Mouse (Mus musculus) cerebellum, adult 9-11 months (tissue): Measurements from ENCODE around the gene Trappc2l.
"Not testable (repeated sequence)": the region's sequence is repeated elsewhere in the genome, so short reads cannot be mapped to it uniquely, and the experiment has no call there.

Experiments used
- DNase-seq: peaks from one replicate; pipeline ENCODE4 v3.0.0; 2022

The Trappc2l gene

DNA sequence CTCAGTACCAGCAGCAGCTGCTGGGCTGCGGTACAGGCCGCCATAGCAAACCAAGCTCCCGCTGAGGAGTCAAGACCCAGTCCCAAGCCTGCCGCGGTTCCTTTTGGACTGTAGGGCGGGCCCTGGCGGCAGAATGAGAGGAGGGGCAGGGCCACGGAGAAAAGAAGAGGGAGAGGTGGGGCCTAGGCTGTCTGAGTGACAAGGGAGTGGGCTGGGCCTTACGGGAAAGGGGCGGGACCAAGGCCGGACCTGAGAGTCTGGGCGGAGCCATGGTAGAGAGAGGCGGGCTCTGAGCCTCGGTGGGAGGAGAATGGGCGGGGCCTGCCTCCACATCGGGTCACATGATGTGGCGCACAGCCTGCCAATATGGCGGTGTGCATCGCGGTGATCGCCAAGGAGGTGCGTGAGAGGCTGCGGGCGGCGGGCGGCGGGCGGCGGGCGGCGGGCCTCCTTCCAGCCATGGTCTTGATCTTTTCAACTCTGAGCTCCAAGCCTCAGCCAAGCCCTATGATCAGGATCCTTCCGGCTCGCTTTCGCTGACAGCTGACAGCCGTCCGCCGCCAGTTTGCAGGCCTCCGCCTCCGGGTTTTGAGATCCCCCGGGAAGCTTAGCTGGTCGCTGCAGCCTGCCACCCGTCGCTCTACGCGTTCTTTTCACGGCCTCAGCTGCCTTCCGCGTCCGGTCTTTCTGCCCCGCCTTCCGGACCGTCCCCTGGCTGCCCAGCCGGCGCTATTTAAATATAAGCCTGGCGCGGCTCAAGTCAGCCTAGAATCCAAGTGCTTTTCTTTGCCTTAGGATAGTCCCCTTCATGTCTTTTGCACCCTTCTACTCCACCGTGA lies at the start of gene Trappc2l, which contains the start of gene Galns:
Gene Trappc2l, plus strand, starts transcription at position 346 of the 839 bp plus-strand sequence.
Gene Galns, minus strand, starts transcription at position 169 of the 839 bp plus-strand sequence.
- peak; percentile 96 for DNase-seq

DNA sequence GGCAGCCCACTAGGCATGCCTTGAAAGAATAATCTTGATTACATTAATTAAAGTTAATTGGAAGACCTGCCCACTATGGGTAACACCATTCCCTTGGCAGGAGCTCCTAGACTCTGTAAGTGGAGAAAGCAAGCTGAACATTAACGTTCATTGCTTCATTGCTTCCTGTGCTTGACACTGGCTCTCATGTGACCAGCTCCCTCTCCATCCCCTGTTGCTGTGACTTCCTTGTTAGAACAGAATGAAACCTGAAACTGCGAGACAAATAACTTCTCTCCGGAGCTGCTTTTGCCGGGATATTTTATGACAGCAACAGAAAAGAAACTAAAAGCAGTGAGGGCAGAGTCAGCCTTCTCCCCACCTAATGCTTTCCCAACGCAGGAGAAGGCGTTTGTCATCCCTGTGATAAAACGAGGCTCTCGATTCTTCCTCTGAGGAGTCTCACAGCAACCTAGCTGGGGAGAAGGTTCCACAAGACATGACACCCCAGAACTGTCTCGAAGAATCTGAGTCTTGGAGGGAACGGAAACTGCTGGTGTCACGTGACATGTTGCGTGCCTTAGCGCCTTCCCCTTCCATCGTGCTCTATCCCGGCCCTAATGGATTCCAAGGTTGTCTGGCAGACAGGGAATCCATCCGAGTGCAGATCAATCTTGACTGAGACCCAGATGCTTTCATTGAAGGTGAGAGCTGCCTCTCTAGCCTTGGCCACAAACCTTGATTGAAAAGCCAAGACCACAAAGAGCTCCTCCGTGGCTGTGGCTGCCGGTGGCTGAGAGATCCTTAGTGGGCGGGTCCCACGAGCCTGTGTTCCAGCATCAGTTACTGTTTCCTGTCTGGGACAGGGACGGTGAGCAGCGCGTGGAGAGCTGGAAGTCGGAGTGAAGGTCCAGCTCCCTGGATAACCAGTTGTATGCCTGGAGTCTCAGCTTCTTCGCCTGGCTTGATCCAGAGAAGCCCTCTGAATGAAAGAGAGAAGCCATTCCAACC lies 46.8 kb upstream of the Trappc2l start:
- no peak for DNase-seq

DNA sequence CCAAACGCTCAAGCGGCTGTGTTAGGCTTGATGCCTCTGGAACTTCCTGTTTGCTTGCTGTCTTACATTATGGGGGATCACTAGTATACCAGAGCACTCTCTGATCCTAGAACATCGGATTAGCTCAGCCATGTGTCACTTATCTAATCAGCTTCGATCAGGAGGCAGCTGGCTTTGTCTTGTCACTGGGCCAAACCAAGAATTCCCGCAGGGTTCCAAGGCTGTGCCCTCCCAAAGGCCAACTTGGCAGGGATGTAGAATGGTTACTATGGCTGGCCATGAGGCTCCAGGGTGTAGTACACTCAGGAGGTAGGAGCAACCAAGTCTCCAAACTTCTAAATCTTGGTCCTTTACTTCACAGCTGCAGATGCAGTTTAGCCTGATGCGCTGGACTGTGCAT lies 44.7 kb upstream of the Trappc2l start:
- DNase-seq = peak; percentile 70

DNA sequence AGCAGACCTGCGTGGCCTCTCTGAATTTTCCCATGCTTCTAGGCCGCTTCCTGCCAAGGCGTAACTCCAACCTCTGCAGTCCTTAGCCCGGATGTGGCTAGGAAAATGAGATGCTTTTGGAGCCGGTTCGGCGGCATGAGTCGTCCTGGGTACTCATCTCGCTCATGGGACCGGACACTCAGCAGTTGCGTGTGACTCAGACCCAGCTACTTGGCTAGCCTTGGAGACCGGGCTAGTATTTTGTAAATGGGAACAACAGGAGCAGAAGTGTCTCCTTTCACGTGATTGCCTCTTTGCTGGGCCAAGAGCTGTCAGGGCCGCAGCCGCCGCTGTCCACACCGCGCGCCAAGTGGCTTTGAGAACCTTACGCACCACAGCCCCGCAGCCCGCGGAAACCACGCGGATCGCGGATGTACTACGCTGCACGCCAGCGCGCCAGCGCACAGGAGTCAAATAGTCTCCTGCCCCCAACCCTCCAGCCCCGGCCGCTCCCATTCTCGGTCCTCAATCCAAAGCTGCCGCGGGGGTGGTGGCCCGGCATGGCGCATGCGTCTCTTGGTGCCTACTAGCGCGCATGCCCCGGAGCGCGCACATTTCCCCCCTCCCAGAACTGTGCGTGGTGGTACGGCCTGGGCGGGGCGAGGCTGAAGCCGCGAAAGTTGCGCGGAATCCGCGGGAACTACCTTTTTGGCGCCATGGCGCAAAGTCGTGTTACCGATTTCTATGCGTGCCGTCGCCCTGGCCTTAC lies 43.9 kb upstream of the Trappc2l start, which contains the start of gene Cdt1:
Gene Cdt1, plus strand, starts transcription at position 655 of the 748 bp plus-strand sequence.
- DNase-seq = peak; percentile 96

DNA sequence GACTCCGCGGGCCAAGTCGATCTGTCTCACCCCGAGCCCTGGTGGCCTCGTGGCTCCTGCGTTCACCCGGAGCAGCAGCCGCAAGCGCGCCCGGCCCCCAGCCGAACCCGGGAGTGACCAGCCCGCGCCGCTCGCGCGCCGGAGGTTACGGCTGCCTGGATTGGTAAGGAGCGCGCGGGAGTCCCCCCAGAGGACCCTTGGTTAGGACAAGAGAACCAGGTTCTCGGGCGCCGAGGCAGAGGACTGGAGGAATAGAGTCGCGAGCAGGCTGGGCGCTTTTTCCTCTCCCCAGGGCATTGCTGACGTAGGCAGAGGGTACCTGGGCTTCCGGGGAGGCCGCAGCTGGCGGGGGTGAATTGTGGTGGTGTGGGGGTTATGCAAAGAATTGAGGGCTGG lies 43.3 kb upstream of the Trappc2l start:
- peak; percentile 72 for DNase-seq

DNA sequence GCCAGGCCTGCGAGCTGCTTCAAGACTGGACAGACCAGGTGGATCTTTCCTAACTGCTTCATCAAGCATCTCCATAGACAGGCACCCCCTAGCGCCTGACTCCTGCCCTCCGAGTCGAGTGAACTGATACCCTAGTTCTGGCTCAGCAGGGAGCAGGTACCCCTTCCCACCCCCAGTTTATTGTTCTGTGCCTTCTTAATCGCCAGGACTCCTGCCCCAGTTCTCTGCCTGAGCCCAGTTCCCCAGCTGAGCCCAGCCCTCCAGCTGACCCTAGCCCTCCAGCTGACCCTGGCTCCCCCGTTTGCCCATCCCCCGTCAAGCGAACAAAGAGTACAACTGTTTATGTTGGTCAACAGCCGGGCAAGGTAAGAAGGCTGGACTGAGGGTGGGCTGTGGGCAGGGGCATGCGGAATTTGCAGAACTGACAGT lies 42.5 kb upstream of the Trappc2l start:
- peak; percentile 71 for DNase-seq

DNA sequence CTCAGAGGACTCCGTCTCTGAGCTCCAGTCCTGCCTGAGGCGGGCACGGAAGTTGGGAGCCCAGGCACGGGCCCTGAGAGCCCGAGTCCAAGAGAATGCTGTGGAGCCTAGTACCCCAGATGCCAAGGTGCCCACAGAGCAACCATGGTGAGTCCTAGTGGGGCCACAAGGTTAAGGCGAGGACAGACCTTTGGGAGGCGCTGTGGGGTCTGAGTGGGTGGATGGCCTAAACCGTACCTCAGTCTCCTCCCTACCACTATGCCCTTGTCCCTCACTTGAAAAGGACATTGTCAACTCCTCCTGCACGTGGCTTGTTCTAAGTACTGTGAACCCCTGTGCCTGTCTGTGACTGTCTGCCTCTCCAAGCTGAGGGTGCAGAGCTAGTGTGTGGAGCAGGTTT lies 42.1 kb upstream of the Trappc2l start:
- DNase-seq = no peak

DNA sequence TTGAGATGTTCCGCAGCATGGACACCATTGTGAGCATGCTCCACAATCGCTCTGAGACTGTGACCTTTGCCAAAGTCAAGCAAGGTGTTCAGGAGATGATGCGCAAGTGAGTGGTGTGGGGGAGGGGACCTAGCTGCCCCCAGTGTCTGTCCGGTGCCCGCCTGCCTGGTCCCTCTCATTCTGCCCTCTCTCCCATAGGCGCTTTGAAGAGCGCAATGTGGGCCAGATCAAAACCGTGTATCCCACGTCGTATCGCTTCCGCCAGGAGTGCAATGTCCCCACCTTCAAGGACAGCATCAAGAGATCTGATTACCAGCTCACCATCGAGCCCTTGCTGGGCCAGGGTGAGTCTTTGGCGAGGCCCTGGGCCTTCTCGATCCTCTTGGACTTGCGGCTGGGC lies 41.4 kb upstream of the Trappc2l start:
- peak; percentile 58 for DNase-seq

DNA sequence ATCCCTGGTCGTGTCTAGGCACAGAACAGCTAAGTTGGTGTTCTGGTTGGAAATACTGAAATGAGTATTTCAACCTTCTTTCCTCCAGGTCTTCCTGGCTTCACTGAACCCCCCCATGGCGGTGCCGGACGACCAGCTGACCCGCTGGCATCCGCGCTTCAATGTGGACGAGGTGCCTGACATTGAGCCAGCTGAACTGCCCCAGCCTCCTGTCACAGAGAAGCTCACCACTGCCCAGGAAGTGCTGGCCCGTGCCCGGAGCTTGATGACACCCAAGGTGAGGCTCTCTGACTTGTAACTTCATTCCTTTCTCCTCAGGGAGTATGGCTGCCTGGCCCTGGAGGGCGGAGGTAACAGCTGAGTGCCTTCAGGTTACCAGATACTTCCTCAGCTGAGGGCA lies 40.3 kb upstream of the Trappc2l start:
- DNase-seq = peak; percentile 84

DNA sequence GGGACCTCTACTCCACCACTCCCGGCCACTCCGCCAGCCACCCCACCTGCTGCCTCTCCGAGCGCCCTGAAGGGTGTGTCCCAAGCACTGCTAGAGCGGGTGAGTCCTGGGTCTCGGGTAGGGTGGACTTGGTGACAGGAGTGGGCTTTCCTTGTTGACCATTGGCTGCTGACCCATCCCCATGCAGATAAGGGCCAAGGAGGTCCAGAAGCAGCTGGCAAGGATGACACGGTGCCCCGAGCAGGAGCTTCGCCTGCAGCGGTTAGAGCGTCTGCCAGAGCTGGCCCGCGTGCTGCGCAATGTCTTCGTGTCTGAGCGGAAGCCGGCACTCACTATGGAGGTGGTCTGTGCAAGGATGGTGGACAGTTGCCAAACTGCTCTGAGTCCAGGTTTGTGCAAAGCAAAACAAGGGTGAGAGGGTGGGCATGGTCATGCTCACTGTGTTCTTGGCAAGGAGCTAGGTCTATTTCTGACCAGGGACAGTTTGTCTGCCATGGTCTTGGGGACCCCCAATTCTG lies 39.6 kb upstream of the Trappc2l start:
- DNase-seq = peak; percentile 45

DNA sequence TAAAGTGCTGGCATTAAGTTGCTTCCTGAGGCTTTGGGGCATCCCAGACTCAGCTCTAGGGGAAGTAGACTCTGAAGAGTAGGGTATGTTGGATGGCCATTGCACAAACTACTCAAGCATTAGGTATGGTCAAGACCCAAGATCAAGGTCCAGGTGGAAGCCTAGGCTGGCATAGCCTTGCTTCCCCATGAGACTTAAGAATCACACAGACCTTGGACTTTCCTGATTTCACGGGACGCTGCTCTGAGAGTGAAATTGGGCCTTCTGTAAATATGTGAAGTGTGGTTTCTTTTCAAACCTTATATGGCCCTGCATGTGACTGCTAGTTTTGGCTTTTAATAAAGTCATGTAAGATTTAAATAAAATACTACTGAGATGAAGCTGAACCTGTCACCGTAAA lies 38.7 kb upstream of the Trappc2l start:
- DNase-seq = no peak

DNA sequence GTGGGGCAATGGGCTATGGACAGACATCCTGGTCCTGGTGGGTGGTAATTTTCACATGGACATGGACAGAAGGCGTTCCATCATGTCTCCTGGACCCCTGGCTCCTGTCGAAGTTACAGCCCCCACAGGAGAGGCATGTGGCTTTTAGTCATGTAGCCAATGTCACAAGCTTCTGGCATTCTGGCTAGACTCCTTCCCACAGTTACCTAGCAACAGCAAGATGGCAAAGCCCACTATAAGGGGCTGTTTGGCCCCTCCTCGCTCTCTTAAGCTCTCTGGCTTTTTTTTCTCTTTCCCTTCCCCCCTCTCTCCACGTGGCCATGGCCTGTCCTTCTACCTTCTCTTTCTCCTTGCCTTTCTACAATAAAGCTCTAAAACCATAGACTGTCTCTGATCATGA lies 38.3 kb upstream of the Trappc2l start:
- DNase-seq = not testable (repeated sequence)

DNA sequence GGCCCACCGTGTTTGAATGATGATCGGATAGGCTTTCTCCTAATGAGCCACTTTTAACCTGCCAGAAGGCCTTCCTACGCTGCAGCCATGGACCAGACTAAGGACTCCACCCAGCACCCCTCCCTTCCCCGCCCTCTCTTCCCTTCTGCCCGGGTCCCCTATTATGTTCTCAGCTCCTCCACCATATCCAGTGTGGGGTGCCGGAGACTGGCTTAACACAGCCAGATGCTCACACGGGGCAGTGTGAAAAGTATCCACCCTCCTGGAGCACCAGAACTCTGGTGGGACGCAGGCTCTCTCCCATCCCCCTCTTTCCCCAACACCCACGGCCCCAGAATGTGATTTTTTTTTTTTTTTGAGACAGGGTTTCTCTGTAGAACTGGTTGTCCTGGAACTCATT lies 37.9 kb upstream of the Trappc2l start:
- DNase-seq = no peak

DNA sequence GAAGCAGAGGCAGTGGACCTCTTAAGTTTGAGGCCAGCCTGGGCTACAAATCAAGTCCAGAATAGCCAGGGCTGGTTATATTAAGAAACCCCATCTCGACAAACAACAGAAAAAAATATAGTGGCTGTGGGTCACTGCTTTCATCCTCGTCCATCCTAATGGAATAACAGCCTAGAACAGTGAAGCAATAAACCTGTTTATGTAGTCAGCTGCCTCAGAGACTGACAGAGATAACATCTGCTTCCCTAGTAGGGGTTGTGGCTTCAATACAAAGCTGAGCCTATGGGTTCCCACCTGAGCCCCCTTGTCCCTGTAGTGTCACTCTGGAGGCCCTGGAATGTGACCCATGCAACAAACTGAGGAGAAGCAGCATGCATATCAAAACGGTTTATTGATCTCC lies 37.2 kb upstream of the Trappc2l start:
- no peak for DNase-seq

DNA sequence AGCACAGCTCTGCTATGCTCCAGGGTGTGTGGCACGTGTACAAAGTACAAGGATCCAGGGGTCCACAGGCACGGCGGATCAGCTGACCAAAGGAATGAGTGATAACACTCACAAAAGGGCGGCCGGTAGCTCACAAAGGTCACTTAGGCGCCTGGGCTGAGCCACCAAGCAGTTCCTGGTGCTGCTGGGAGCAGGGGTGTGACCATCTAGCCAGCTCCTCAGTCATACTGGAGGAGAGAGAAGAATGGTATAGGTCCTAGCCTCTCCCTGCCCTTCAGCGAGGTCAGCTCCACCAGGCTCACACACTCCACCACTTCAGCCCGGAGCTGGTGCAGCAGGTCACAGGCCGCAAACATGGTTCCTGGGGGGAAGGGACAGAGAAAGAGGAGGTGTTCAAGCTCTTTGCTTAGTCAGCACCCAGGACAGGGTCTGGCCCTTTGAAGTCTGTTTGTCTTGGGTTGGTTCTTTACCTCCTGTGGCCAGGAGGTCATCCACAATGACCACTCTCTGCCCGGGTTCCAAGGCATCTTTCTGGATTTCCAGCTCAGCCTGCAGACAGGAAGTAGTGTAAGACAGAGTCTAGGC lies 36.7 kb upstream of the Trappc2l start:
- DNase-seq = no peak

DNA sequence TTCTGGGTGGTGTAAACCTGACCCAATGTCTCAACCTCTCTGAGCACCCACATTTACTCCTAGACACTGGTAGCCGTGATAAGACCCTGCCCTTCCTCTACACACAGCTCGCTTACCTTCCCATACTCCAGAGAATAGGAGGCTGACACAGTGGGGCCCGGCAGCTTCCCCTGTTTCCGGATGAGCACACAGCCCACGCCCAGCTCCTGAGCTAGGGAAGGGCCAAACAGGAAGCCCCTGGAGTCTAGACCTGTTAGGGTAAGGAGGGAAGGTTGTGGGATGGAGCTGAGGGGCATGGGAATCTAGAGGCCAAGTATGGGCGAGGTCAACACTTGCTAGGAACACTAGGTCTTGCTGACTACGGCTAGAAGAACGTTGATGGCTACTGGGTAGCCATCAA lies 36.2 kb upstream of the Trappc2l start:
- no peak for DNase-seq

DNA sequence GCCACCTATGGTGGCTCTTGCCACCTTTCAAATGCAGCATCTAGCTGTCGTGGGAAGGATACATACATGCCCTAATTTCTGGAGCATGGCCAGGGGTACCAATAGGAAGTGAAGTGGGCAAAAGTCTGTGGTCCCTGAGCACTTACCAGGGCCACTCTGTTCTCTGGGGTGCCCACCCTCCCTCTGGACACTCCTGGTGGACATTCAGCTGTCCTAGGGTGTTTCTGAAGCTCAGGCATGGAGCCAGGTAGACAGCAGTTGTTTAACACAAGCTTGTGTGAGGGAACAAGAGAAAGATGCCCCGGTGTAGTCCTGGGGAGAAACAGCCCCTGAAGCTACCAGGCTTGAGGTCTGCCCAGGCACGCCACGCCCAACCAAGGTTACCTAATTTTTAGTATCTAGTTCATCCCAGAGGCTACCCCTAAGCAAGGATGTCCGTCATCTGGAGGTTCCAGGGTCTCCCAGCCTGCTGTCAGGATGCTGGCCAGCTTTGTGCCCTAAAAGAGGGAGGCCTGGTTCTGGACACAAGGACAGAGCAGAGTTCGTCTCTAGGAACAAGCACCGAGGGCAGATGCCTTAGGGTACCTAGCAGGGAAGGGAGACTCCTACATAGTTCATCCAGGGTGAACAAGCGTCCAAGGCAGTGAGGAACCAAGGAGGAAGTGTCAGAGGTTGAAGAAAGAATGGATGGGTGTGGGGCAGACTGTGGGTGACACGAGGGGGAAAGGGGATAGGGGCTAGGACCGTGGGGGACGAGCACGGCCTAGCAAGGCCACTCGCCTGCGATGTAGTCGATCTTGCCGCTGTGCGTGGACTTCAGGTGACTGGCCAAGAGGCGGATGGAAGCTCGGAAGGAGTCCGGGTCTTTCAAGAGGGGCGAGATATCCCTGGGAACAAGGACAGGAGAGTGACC lies 35.4 kb upstream of the Trappc2l start:
- peak; percentile 65 for DNase-seq

DNA sequence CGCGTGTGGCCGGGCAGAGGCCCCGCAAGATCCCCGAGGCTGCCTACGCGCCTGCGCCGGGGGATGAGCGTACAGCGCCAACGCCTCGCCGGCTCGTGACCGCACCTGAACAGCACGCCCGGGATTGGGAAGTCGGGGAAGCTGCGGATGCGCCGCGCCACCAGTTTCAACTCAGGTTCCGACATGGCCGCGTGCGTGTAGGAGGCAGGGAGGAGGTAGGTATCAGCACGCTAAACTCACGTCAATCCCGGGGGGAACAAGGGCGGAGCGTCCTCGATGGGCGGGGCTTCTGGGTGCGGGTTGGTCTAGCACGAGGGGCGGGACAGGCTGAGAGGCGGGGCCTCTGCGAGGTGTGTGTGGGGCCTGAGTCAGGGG lies 34.8 kb upstream of the Trappc2l start, which contains the start of gene Aprt:
Gene Aprt, minus strand, starts transcription at position 262 of the 375 bp plus-strand sequence.
- peak; percentile 97 for DNase-seq

DNA sequence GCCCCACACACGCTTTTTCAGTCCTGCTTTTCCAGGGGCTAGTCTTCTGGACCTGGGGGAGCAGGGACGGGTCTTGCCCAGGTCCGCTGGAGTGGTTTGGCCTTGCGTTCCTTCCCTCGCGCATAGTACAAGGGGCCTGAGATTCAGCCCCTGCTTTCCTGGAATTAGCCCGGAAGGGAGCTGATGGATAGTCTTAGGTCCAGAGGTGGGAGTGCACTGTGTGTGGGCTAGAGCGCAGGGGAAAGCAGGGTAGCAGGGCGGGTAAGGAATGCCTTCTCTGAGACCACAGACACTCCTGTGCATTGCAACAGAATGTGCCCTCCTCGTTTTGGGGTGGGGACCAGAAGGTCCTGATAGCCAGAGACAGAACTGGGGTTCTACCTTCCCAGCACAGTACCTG lies 34.3 kb upstream of the Trappc2l start:
- no peak for DNase-seq

DNA sequence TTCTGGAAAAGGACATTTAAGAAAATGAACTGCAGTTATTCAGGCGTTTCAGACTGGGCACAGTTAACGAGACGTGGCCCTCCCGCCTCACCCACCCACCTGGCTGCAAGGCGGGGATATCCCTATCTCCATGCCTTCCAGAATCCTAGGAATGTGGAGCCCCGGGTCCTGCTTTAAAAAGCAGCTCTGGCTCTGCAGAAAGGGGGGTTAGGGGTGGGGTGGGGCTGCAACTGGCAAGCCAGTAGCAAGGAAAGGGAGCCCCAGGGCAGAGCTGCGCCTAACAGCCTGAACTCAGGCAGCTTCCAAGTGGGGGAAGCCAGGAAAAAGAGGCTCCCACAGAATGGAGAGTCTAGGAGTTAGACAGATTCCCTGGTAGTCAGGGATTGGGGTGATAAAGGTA lies 32.2 kb upstream of the Trappc2l start:
- no peak for DNase-seq

DNA sequence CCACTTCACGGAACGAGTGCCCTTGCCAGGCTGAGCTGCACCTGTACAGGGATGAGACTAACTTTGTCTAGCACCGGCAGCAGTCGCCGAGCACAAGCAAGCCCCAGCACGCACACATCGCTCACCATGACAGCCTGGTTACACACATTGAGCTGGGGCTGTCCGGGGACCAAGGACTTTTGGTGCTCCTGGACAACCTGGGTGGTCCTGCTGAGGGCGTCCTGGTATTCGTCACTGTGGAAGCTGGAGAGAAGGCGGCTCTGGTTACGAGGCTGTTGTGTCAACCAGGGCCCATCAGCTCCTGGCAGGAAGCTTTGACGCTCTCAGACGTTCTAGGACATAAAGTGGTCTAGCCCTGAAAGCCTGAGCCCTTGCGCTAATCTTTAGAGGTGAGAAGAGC lies 30.5 kb upstream of the Trappc2l start:
- DNase-seq = no peak
